In the genomic region with DNA sequence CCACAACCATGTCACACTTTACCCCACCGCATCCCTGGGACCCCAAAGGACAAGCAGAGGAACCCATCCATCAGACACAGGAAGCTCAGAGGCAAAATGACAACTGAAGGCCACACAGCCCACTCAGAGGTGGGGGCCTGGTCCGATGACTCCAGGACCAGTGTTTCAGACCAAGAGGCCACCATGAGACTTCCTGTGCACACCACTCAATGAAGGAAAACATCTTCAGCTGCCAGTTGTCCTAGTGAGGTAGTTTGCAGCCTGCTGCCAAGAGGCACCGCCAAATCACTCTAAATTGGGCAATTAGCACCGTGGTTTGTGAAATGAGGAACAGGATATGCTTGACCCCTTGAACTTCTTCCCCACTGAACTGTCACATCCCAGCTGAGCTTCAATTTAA, we compare ENCODE assay signal across 11 mouse cellular contexts. TPM values are rescaled to one million over a fixed set of nuclear protein-coding genes. Genes with fewer than 3 reads are reported as not detected.
DNase-seq lines count a peak whose midpoint lies in the region; ATAC-seq and TF ChIP-seq lines count a peak whose summit lies in the region.
"Had no signal": no experiment of that assay in that cellular context is flagged by ENCODE, and none has a peak within 500 bp of the region (broad histone marks: within the 10 kb centered on the region; RNA-seq: fewer than 3 reads in every experiment).

No protein-coding gene starts in this region.

- H3K9ac ChIP-seq in MEL (ENCODE audit: control insufficient read depth, low read depth, low read length, poor library complexity, severe bottlenecking) = no peak overlapping the region
- no peak overlapping the region for H3K9ac ChIP-seq in midbrain, embryonic 13.5 days (replicated peaks)
- H3K9ac ChIP-seq: limb, embryonic 12.5 days had no signal

- 64% methylated on average over 4 of the region's 4 CpGs for WGBS in heart, embryonic 10.5 days
- 78% methylated on average over 4 of the region's 4 CpGs for WGBS in midbrain, embryonic 13.5 days

- ATAC-seq in midbrain, embryonic 13.5 days = no peak
- ATAC-seq: hindbrain, postnatal 0 days had no signal

- no peaks in the 10 kb centered on the region for H3K79me2 ChIP-seq in MEL (ENCODE audit: control insufficient read depth, insufficient read depth, low read length, poor library complexity)

- no peak for TF ChIP-seq RAD21 in MEL (IDR thresholded peaks at IDR 0.05; ENCODE audit: low read depth, low read length)

- H3K36me3 ChIP-seq in heart, embryonic 10.5 days = no peaks in the 10 kb centered on the region
- peaks cover 1 to 18% of the 10 kb centered on the region in 2 experiments; a peak in 3 of 4 replicates for H3K36me3 ChIP-seq in MEL (ENCODE audit: control insufficient read depth in 1 of 2, insufficient read depth in 2 of 2, low read length in 2 of 2)
- H3K36me3 ChIP-seq in midbrain, embryonic 13.5 days = no peaks in the 10 kb centered on the region
- H3K36me3 ChIP-seq: limb, embryonic 12.5 days had no signal

- H3K4me2 ChIP-seq in midbrain, embryonic 13.5 days (replicated peaks) = no peak overlapping the region
- H3K4me2 ChIP-seq: limb, embryonic 12.5 days had no signal

- H3K27ac ChIP-seq in heart, embryonic 10.5 days = peak overlapping the region; percentile 44; the same call in 1 of the 2 replicates
- peak overlapping the region; percentile 3; the same call in 1 of the 2 replicates for H3K27ac ChIP-seq in MEL (ENCODE audit: control insufficient read depth, low read depth, low read length)
- no peak overlapping the region for H3K27ac ChIP-seq in midbrain, embryonic 13.5 days
- H3K27ac ChIP-seq: hindbrain, postnatal 0 days; limb, embryonic 12.5 days had no signal

- H3K9me3 ChIP-seq in heart, embryonic 10.5 days = no peaks in the 10 kb centered on the region
- no peaks in the 10 kb centered on the region for H3K9me3 ChIP-seq in MEL (replicated peaks; ENCODE audit: insufficient read depth, low read length)
- no peaks in the 10 kb centered on the region for H3K9me3 ChIP-seq in midbrain, embryonic 13.5 days
- H3K9me3 ChIP-seq: limb, embryonic 12.5 days had no signal

- intact Hi-C loops in heart, postnatal 14 days (cut with DNase I) = no loop called here

- no peak for TF ChIP-seq POLR2A in MEL (IDR thresholded peaks at IDR 0.05; ENCODE audit: control insufficient read depth in 1 of 2, insufficient read depth in 1 of 2, low read depth in 1 of 2, low read length in 2 of 2, poor library complexity in 1 of 2)

- DNase-seq in heart, embryonic 10.5 days (ENCODE audit: low spot score) = no peak
- no peak for DNase-seq in heart, postnatal 14 days
- peak; percentile 53 for DNase-seq in MEL (ENCODE audit: low read depth, low spot score)
- peak; percentile 64 to 70 for DNase-seq in kidney, adult 8-10 months
- peak; percentile 27 for DNase-seq in lung, postnatal 14 days
- DNase-seq in cerebellum, adult 18-20 months = no peak
- DNase-seq in left cerebral cortex, adult 9 months (ENCODE audit: low spot score in 2 of 2) = no peak
- DNase-seq: thymus, postnatal 4 days had no signal

- no peak overlapping the region for H3K4me3 ChIP-seq in heart, embryonic 10.5 days
- no peak overlapping the region for H3K4me3 ChIP-seq in MEL (ENCODE audit: control insufficient read depth in 1 of 2, insufficient read depth in 1 of 2, low read depth in 2 of 2, low read length in 2 of 2)
- no peak overlapping the region for H3K4me3 ChIP-seq in midbrain, embryonic 13.5 days (replicated peaks)
- H3K4me3 ChIP-seq: limb, embryonic 12.5 days had no signal

- no peak for TF ChIP-seq EP300 in MEL (IDR thresholded peaks at IDR 0.05; ENCODE audit: low read depth in 1 of 2, low read length in 2 of 2)

- H3K27me3 ChIP-seq in heart, embryonic 10.5 days (ENCODE audit: insufficient read depth, poor library complexity, severe bottlenecking) = peaks cover 5% of the 10 kb centered on the region; the same call in 1 of the 2 replicates
- no peaks in the 10 kb centered on the region for H3K27me3 ChIP-seq in MEL (ENCODE audit: control insufficient read depth in 1 of 2, insufficient read depth in 2 of 2, low read length in 2 of 2)
- no peaks in the 10 kb centered on the region for H3K27me3 ChIP-seq in midbrain, embryonic 13.5 days

- peaks cover 7% of the 10 kb centered on the region; the same call in 1 of the 2 replicates for H3K4me1 ChIP-seq in heart, embryonic 10.5 days
- peaks cover 0 to 35% of the 10 kb centered on the region in 2 experiments; a peak in 2 of 4 replicates for H3K4me1 ChIP-seq in MEL (ENCODE audit: control insufficient read depth in 1 of 2, insufficient read depth in 2 of 2, low read length in 2 of 2)
- H3K4me1 ChIP-seq in midbrain, embryonic 13.5 days (replicated peaks) = peaks cover 13% of the 10 kb centered on the region

- TF ChIP-seq CTCF in MEL (IDR thresholded peaks at IDR 0.05 in 2 of 3, conservative IDR thresholded peaks at IDR 0.05 in 1 of 3; ENCODE audit: control insufficient read depth in 1 of 3, insufficient read depth in 1 of 3, low read depth in 2 of 3, low read length in 3 of 3, poor library complexity in 1 of 3, severe bottlenecking in 1 of 3) = no peak

TF ChIP-seq in MEL, 35 proteins besides CTCF, POLR2A, EP300 and RAD21:
- peak; percentile 47; the same call in 1 of the 2 replicates for TF ChIP-seq ETS1 (IDR thresholded peaks at IDR 0.05; ENCODE audit: low read depth, low read length)
- TF ChIP-seq POLR2AphosphoS2 (IDR thresholded peaks at IDR 0.05; ENCODE audit: low read length) = peak; percentile 19; the same call in 1 of the 2 replicates
- TF ChIP-seq RCOR1 (IDR thresholded peaks at IDR 0.05; ENCODE audit: low read depth, low read length) = no peak
- TF ChIP-seq SMC3 (IDR thresholded peaks at IDR 0.05; ENCODE audit: low read depth, low read length) = peak; percentile 18; the same call in 1 of the 2 replicates

RNA-seq across cellular contexts. Expression of a gene that starts 41.7 kb away (rescaled TPM):
- polyA plus RNA-seq in heart, embryonic 10.5 days (2016; fragmentation: Nextera tagmentation; extraction: Ambion mirVana) = 3.3 and 7.6 TPM in 2 replicates
- 10 to 100 TPM; 11.8 to 12.4 TPM for total RNA-seq in heart, postnatal 14 days (2021)
- total RNA-seq in MEL (2012; rRNA removed) = 14.3 and 14.9 TPM in 2 replicates
- 10 to 100 TPM in 1 of 2 experiments, not detected in 1; 18.1 TPM for polyA plus RNA-seq in MEL (2012; ENCODE audit: insufficient read depth in 1 of 2, insufficient read length in 2 of 2, low read depth in 1 of 2, low replicate concordance in 2 of 2, missing spikeins in 1 of 2)
- polyA plus RNA-seq in midbrain, embryonic 13.5 days (2015; fragmentation: Nextera tagmentation; extraction: Ambion mirVana) = 17.9 and 18.6 TPM in 2 replicates

Comparison
In these comparisons a context has a peak if more than half of its experiments do, and no peak if none do; other contexts are left out.
1. DNase-seq: peak in MEL (single experiment), kidney, adult 8-10 months (2 of 2) and lung, postnatal 14 days (single experiment); none in heart, embryonic 10.5 days (single experiment), heart, postnatal 14 days (0 of 2), cerebellum, adult 18-20 months (0 of 2) and left cerebral cortex, adult 9 months (0 of 2).